Mouse (Mus musculus): Measurements from ENCODE around the gene Ccdc137. TPM values are rescaled to one million over a fixed set of nuclear protein-coding genes. Genes with fewer than 3 reads are reported as not detected.
"Not testable (repeated sequence)": the region's sequence is repeated elsewhere in the genome, so short reads cannot be mapped to it uniquely, and the experiment has no call there.

Gene Ccdc137
- total RNA-seq (2021) (10 to 100 TPM; 24.6 to 33.0 TPM), polyA plus RNA-seq (2012; rRNA removed) (8.3 and 12.0 TPM in 2 replicates)
- long read RNA-seq, transcript Ccdc137-201 (6 exons, 2,778 nt) = major isoform, 13 of 17 reads
- long read RNA-seq, partial matches to known transcripts = 1 of 17 reads
- long read RNA-seq, other reads (novel, unspliced or antisense) = 3 of 17 reads

GRCm38 (mm10) chr11:120457772-120458751 is at the start of gene Ccdc137, which contains the start of gene Oxld1:
TSS of gene Ccdc137 (plus strand) at chr11:120458115.
TSS of gene Oxld1 (minus strand) at chr11:120458068.
- peak; percentile 89 for DNase-seq

DNA sequence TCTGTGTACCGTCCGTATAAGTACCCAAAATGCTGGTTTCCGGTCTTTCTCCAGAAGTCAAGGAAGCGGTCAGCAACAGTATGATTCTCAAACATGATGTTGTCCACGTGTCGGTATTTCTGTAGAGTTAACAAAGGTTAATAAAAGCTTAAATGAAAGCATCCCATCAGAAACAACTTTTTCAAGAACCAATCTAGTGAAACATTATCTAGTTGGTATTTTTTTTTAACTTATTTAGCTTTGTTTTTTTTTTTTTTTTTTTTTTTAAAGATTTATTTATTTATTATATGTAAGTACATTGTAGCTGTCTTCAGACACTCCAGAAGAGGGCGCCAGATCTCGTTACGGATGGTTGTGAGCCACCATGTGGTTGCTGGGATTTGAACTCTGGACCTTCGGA is 44.3 kb upstream of the Ccdc137 start:
- DNase-seq = not testable (repeated sequence)

GRCm38 (mm10) chr11:120417852-120418251 is 40.1 kb upstream of the Ccdc137 start:
- DNase-seq = no peak

GRCm38 (mm10) chr11:120418592-120418991 is 39.3 kb upstream of the Ccdc137 start:
- DNase-seq = peak; percentile 15

GRCm38 (mm10) chr11:120422651-120423568 is 35.0 kb upstream of the Ccdc137 start:
- DNase-seq = peak; percentile 47

DNA sequence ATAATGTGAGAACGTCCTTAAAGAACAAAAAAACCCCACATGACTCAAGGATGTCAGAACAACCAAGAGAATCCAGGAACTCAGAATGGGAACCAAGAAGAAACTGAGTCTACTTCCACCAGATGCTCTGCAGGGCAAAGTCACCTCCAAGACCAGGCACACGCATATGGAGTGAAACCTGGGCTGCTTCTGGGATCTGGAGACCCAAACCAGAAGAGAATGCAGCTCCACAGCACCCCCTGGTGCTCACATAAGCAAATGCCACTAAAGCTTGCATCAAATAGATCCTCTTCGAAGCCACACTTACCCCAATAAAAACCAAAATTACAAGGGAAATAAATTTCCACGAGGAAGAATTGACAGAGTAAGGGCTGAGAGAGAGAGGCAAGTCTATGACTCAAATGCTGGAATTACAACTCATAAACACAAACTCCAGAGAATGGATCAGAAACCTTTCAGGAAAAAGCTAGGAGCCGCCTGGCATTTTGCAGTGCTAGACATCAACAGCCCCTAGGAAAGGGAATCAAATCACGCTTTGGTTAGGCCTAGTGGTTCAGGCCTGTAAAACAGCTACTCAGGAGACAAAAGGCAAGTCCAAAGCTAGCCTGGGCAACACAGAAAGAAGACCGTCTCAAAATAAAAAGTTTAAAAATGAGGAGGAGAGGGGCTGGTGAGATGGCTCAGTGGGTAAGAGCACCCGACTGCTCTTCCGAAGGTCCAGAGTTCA is 34.2 kb upstream of the Ccdc137 start:
- peak; percentile 66 for DNase-seq

- DNase-seq = no peak
Observed at GRCm38 (mm10) chr11:120426727-120427126, 31.2 kb upstream of the Ccdc137 start.

DNA sequence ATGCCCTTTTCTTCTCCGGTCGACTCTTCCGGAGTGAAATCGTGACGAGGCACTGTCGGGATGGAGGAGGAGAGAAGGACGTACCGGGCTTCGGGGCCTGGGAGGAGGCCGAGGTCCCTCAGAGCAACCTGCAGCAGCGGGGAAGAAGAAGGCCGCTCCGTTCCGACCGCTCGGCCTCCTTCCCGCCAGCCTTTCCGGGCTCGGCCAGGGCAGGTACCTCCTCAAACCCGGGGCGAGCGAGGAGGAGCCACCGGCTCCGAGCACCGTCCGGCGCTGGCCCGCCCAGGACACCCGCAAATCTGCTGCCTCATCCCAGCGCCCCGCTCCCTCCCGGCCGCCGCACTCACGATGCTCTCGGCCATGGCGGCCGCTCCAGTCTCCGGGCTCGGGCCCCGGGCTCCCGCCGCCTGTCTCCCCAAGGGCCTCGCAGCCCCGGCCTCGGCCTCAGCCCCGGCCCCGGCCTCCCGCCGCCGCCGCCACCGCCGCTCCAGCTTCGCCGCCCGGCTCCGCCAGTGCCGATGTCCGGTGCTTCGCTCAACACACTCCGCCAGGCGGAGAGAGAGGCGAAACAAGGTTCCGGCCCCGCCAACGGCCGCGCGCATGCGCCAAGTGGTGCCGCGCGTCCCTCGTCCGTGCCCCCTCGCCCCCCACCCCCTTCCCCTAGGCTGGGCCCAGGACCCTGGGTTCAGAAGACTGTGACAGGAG is 20.6 kb upstream of the Ccdc137 start, which contains the start of gene Nploc4:
Nploc4 (minus strand) TSS at position 557 of the 705 bp plus-strand sequence.
- peak; percentile 94 for DNase-seq

DNA sequence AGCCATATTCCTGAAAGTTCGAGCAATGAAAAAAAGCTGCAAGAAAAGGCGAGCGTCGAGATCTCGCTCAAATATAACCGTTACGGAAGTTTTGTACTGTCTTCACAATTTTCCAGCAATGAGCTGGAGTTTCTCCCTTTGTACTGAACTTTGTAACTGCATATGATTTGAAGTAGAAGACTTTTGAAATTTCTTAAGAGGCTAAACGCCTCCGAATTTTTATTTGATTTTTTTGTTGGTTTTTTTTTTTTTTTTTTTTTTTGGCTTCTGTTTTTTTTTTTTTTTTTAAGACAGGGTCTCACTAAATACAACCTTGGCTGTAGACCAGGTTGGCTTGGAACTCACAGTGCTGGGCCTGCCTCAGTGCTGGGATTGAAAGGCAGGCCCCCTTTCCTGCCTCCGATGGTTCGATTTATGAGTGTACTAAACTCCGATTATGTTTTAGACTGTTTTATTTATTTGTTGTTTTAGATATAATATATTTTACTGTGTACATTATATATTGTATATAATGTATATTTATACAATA is 20.0 kb upstream of the Ccdc137 start:
- DNase-seq = no peak

DNA sequence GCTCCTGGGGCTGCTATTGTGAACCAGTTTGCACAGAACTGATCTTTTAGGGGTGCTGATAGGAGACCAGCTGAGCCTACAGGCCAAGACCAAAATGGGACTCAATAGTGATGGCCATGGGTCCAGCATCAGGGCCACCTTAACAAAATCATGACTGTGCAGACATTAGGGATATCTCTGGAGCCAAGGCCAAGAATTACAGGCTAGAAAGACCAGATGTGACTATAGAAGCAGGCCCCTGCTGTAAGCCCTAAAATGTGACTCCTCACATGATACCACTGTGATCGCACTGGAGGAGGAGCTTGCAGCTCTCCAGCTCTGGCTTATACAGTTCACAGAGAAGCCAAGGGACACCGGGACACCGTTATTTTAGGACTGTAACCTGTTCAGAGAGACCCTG is 15.6 kb upstream of the Ccdc137 start, which contains the start of gene Tspan10:
Tspan10 (plus strand) TSS at position 301 of the 400 bp plus-strand sequence.
- DNase-seq = no peak

GRCm38 (mm10) chr11:120442765-120443280 is 15.1 kb upstream of the Ccdc137 start:
- DNase-seq = no peak

- DNase-seq = no peak
Observed at GRCm38 (mm10) chr11:120444106-120444505, 13.8 kb upstream of the Ccdc137 start.

GRCm38 (mm10) chr11:120445475-120445874 is 12.4 kb upstream of the Ccdc137 start:
- DNase-seq = no peak

DNA sequence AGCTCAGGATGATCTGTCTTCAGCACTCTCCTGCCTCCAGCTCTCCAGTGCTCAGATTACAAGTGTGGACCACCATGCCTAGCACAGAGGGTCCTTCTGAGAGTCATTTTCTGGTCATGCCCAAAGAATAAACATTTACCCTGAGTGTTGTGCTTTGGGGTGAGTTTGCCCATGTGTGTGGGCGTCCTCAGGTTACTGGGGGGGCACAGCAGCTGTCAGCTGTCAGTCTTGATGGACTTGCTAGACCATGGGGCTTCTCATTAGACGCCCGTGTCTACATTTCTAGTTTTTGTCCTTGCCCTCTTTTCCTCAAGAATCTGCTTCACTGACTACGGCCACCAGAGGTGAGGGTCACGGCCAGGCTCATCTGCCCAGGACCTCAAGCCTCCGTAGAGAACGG is 10.7 kb upstream of the Ccdc137 start:
- DNase-seq = no peak

- DNase-seq = no peak
Observed at GRCm38 (mm10) chr11:120452246-120452645, 5.7 kb upstream of the Ccdc137 start.

- no peak for DNase-seq
Observed at GRCm38 (mm10) chr11:120453306-120453705, 4.6 kb upstream of the Ccdc137 start, which contains the start of gene Pde6g. TSS of gene Pde6g (minus strand) at chr11:120453500.

GRCm38 (mm10) chr11:120454965-120455364 is 3.0 kb upstream of the Ccdc137 start:
- no peak for DNase-seq

GRCm38 (mm10) chr11:120455413-120455812 is 2.5 kb upstream of the Ccdc137 start:
- DNase-seq = no peak

- no peak for DNase-seq
Observed at GRCm38 (mm10) chr11:120457370-120457769, 545 bp upstream of the Ccdc137 start.

All from adrenal gland, adult 2 months (tissue).